Mouse (Mus musculus) bone marrow macrophage, adult 2 months (primary cell): Measurements from ENCODE around the gene Irak3. TPM values are rescaled to one million over a fixed set of nuclear protein-coding genes. Genes with fewer than 3 reads are reported as not detected.

Source experiments
- H3K27ac ChIP-seq: 2 replicates; pipeline ENCODE4 v1.5.1; 2012; ENCODE audit warnings: low read depth, low read length; ENCODE audit not compliant: insufficient read depth
- H3K4me1 ChIP-seq: 2 replicates; pipeline ENCODE4 v1.6.1; 2012; ENCODE audit warnings: low read length; ENCODE audit not compliant: control insufficient read depth, insufficient read depth
- H3K4me3 ChIP-seq: 2 replicates; pipeline ENCODE4 v1.5.1; 2012; ENCODE audit warnings: mild to moderate bottlenecking, low read length, moderate library complexity; ENCODE audit not compliant: insufficient read depth
- CTCF ChIP-seq: IDR thresholded peaks from 2 replicates; pipeline ENCODE4 v1.5.1; 2012; ENCODE audit warnings: low read depth, mild to moderate bottlenecking, low read length, moderate library complexity
- POLR2A ChIP-seq: IDR thresholded peaks from 2 replicates; pipeline ENCODE4 v1.6.1; 2012; ENCODE audit warnings: mild to moderate bottlenecking, low read depth, low read length, borderline replicate concordance
- polyA plus RNA-seq: library from polyadenylated mRNA; stranded (reverse); fragments of >200 nt; gene quantifications from 2 replicates; pipeline ENCODE4 v1.2.4, GENCODE M21; 2012; ENCODE audit not compliant: missing spikeins, insufficient read depth, insufficient read length

The Irak3 gene
- 75.9 and 80.3 TPM in 2 replicates for polyA plus RNA-seq

DNA sequence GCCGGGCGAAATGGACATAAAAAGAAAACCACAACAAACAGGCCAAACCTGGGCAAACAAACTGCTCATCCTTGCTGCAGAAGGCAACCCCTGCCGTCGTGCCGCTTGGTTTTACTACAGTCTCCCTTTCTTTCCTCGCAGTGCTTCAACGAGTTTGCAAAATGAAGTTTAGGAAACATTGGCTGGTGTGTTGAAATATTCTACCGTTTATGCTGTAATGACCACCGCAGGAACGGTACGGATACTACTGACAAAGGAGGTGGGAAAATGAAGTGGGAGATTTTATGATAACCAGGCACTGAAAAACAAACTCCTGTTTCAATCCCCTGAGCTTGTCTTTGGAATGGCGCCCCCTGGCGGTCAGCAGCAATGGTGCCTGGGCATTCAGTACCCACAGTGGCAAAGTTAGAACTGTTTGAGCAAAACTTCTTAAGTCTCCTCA is at the start of gene Irak3:
TSS of gene Irak3 (minus strand) at position 170 of the 442 bp plus-strand sequence.
- Histone ChIP-seq H3K27ac (peak within 1 kb of the TSS; percentile 72), H3K4me3 (peak within 1 kb of the TSS; percentile 68), H3K4me1 (peaks cover 21% of the 10 kb centered on the region)
- TF ChIP-seq CTCF, result peak; percentile 92
- TF ChIP-seq POLR2A, result no peak

GRCm38 (mm10) chr10:120250911-120251683 is 49.2 kb upstream of the Irak3 start:
- TF ChIP-seq POLR2A (no peak), CTCF (no peak)
- H3K4me3 ChIP-seq, result no peak overlapping the region
- H3K4me1 ChIP-seq, result peaks cover 3% of the 10 kb centered on the region
- no peak overlapping the region for H3K27ac ChIP-seq

GRCm38 (mm10) chr10:120246994-120247750 is 45.2 kb upstream of the Irak3 start:
- TF ChIP-seq POLR2A, result no peak
- no peak overlapping the region for H3K27ac ChIP-seq
- H3K4me3 ChIP-seq, result peak overlapping the region; percentile 2; the same call in 1 of the 2 replicates
- H3K4me1 ChIP-seq, result peaks cover 6% of the 10 kb centered on the region

DNA sequence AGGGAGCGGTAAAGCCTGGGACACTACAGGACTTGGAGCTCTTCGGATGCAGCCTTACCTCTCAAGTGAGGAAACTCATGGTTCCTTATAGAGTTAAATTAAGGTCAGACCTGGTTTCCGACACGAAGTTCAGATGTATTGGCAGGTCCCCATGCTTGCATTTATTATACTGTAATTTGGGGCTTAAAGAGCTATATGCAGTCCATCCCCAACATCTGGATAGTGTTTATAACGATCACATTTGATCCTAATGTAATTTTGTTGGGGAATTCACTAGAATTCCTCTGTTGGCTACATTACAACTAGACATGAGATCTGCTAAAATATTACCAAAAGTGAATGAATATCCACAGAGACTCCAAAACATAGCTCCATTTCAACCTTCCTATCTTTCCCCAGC is 43.8 kb upstream of the Irak3 start:
- TF ChIP-seq CTCF (no peak), POLR2A (no peak)
- Histone ChIP-seq H3K27ac (no peak overlapping the region), H3K4me3 (no peak overlapping the region), H3K4me1 (peaks cover 6% of the 10 kb centered on the region)

DNA sequence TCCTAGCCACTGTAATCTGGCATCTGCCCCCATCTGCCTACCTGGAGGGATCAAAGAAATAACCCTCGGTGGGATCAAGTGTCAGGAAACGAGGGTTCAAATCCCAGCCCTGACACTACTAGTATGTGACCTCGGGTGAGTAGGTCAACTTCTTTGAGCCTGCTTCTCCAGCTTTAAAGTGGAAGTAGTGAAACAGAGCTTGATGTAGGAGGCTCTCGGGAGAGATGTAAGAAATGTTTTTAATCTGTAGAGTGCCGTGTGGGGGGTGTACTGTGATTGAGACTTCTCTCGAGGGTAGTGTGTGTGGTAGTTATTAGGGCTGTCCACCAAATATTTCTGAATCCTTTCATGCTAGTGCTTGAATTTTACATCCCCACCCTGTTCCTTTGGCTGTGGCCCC is 40.5 kb upstream of the Irak3 start:
- Histone ChIP-seq H3K4me3 (no peak overlapping the region), H3K4me1 (peaks cover 6% of the 10 kb centered on the region), H3K27ac (no peak overlapping the region)
- TF ChIP-seq CTCF (no peak), POLR2A (no peak)

- TF ChIP-seq CTCF (no peak), POLR2A (no peak)
- Histone ChIP-seq H3K4me1 (peaks cover 3% of the 10 kb centered on the region; the same call in 1 of the 2 replicates), H3K4me3 (no peak overlapping the region), H3K27ac (no peak overlapping the region)
Observed at GRCm38 (mm10) chr10:120239476-120239875, 37.5 kb upstream of the Irak3 start.

GRCm38 (mm10) chr10:120238241-120238640 is 36.3 kb upstream of the Irak3 start:
- TF ChIP-seq POLR2A, result no peak
- TF ChIP-seq CTCF, result no peak
- H3K27ac ChIP-seq, result no peak overlapping the region
- peaks cover 3% of the 10 kb centered on the region; the same call in 1 of the 2 replicates for H3K4me1 ChIP-seq
- no peak overlapping the region for H3K4me3 ChIP-seq

- TF ChIP-seq POLR2A (no peak), CTCF (no peak)
- Histone ChIP-seq H3K27ac (no peak overlapping the region), H3K4me3 (no peak overlapping the region), H3K4me1 (no peaks in the 10 kb centered on the region)
Observed at GRCm38 (mm10) chr10:120236855-120237254, 34.9 kb upstream of the Irak3 start.

DNA sequence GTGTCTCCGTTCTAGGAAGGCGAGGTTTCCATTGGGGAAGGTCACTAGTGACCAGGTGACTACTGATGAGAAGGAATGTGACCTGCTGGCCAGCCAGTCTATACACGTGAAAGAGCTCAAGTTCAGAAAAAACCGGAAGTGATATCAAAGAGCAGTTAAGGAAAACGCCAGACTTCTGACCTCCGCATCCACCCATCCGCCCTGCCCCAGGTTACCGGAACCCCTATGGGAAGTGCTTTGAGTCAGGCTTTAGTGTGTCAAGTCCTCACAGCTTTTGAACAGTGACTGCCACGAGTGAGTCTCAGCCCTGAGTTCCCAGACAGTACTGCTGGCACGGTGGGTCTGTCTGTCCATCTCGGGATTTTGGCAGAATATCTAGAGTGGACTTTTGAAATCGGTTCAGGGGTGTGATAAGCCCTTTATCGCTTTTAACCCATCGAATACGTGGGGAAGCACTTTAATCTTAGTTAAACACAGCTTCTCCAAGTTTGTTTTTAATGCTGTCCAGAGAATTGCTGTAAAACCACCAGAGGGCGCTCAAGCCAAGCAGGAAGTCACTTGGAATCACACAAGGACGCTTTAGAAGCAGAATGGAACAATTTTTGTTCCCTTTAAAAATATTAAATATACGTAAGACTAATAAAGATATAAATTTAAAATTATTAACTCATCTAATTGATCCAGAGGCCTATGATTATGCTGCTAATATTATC is 31.9 kb upstream of the Irak3 start:
- no peak overlapping the region for H3K27ac ChIP-seq
- no peak for TF ChIP-seq CTCF
- no peak for TF ChIP-seq POLR2A
- peaks cover 3% of the 10 kb centered on the region; the same call in 1 of the 2 replicates for H3K4me1 ChIP-seq
- no peak overlapping the region for H3K4me3 ChIP-seq

- H3K4me3 ChIP-seq, result no peak overlapping the region
Observed at GRCm38 (mm10) chr10:120231718-120232117, 29.8 kb upstream of the Irak3 start.

More at GRCm38 (mm10) chr10:120231718-120232117, 29.8 kb upstream of the Irak3 start:
- no peak overlapping the region for H3K27ac ChIP-seq
- peaks cover 8% of the 10 kb centered on the region for H3K4me1 ChIP-seq
- TF ChIP-seq CTCF (peak; percentile 95), POLR2A (no peak)
